Mouse (Mus musculus): ENCODE results near the gene Ntn4. TPM values are rescaled to one million over a fixed set of nuclear protein-coding genes. Genes with fewer than 3 reads are reported as not detected.

Ntn4 gene
- polyA plus RNA-seq, 1 experiment = 6.2 TPM

DNA sequence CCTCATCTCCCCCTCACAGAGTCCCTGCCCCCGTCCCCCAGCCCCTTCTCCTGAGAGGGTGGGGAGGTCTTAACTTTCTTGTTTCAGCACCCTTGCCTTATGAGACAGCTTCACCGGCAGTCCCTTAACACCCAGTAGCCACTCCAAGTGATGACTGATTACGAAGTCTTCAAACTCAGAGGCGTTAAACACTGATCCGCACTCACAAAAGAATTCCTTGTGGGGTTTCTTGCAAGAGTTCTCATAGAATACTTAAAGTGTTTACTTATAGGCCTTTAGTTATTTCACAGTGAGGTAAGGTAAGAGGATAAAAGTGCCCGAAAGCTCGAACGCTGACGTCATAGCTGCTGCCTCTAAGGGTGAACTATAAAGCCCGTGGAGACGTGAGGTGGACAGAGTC is 50.9 kb downstream of the Ntn4 start:
- peaks cover 2% of the 10 kb centered on the region for H3K4me1 ChIP-seq (ENCODE audit: control insufficient read depth, insufficient read depth, insufficient read length)
- no peak overlapping the region for H3K4me3 ChIP-seq (ENCODE audit: extremely low read depth, insufficient read depth, insufficient read length)
- WGBS = 93% methylated on average over 11 of the region's 11 CpGs
- no peak for DNase-seq (ENCODE audit: low read depth in 1 of 2, low spot score in 2 of 2)
- no peak overlapping the region for H3K27ac ChIP-seq (ENCODE audit: insufficient read depth, low read length)
- no peak for TF ChIP-seq POLR2A (IDR thresholded peaks at IDR 0.05; ENCODE audit: low read depth, low read length)
- TF ChIP-seq CTCF (IDR thresholded peaks at IDR 0.05; ENCODE audit: extremely low read depth, insufficient read depth, insufficient read length, insufficient replicate concordance) = no peak
- H3K27me3 ChIP-seq (ENCODE audit: control insufficient read depth, insufficient read depth, low read length) = no peaks in the 10 kb centered on the region
- H3K36me3 ChIP-seq (ENCODE audit: control insufficient read depth, insufficient read depth, low read length) = no peaks in the 10 kb centered on the region

DNA sequence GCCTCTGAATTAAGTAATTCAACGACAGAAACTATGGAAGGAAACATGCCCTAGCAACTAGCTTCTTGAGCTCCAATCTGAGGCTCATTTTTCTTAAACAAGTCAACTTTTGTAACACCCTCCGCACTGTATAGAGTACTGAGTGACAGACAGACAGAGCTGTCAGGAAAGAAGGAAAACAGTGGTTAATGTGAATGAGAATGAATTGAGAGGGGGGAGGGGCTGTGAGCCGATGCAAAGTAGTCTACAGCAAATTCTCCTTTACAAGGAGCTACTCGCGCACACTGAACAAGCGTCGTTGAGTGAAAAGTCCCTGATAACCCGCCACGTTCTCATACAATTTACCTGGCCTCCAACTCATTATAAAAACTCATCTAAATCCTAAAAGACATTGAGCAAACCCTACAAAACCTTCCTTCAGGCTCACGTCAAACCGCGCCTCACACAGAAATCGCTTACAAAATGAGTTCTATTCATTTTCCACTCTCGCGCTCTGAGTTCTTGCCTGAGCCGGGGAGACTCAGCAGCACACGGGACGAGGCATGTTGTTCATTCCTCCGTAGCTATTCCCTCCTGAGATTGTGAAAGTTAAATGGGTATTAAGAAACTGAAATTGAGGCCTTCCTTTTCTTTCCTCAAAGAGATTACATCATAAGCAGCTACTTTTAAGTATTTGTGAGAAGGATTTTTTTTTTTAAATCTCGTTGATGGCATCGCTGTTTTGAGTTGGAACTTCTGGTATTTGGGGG is 54.7 kb downstream of the Ntn4 start:
- no peak for TF ChIP-seq CTCF (IDR thresholded peaks at IDR 0.05; ENCODE audit: extremely low read depth, insufficient read depth, insufficient read length, insufficient replicate concordance)
- TF ChIP-seq POLR2A (IDR thresholded peaks at IDR 0.05; ENCODE audit: low read depth, low read length) = no peak
- H3K36me3 ChIP-seq (ENCODE audit: control insufficient read depth, insufficient read depth, low read length) = no peaks in the 10 kb centered on the region
- no peaks in the 10 kb centered on the region for H3K27me3 ChIP-seq (ENCODE audit: control insufficient read depth, insufficient read depth, low read length)
- no peak overlapping the region for H3K27ac ChIP-seq (ENCODE audit: insufficient read depth, low read length)
- no peak overlapping the region for H3K4me3 ChIP-seq (ENCODE audit: extremely low read depth, insufficient read depth, insufficient read length)
- no peaks in the 10 kb centered on the region for H3K4me1 ChIP-seq (ENCODE audit: control insufficient read depth, insufficient read depth, insufficient read length)
- no peak for DNase-seq (ENCODE audit: low read depth in 1 of 2, low spot score in 2 of 2)
- 81% methylated on average over 21 of the region's 21 CpGs for WGBS

DNA sequence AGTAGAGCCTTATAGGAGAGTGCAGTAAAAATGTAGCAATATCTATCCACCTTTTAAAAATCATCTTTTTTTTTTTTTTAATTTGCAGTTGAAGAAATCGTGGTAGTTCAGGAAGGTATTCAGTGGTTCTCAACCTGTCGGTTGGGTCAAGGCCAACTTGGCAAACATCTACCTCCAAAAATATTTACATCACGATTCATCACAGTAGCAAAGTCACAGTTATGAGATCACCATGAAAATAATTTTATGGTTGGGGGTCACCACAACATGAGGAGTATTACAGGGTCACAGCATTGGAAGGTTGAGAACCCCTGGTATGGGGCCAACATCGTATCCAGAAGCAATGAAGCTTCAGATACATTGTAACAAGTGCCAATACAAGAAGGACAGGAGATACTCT is 55.5 kb downstream of the Ntn4 start:
- 80% methylated on average over 4 of the region's 4 CpGs for WGBS
- no peak for TF ChIP-seq POLR2A (IDR thresholded peaks at IDR 0.05; ENCODE audit: low read depth, low read length)
- no peak for TF ChIP-seq CTCF (IDR thresholded peaks at IDR 0.05; ENCODE audit: extremely low read depth, insufficient read depth, insufficient read length, insufficient replicate concordance)
- no peaks in the 10 kb centered on the region for H3K4me1 ChIP-seq (ENCODE audit: control insufficient read depth, insufficient read depth, insufficient read length)

GRCm38 (mm10) chr10:93697866-93698483 is 57.5 kb downstream of the Ntn4 start:
- no peak overlapping the region for H3K27ac ChIP-seq (ENCODE audit: insufficient read depth, low read length)
- H3K4me3 ChIP-seq (ENCODE audit: extremely low read depth, insufficient read depth, insufficient read length) = no peak overlapping the region
- DNase-seq (ENCODE audit: low read depth in 1 of 2, low spot score in 2 of 2) = no peak
- no peaks in the 10 kb centered on the region for H3K36me3 ChIP-seq (ENCODE audit: control insufficient read depth, insufficient read depth, low read length)
- TF ChIP-seq POLR2A (IDR thresholded peaks at IDR 0.05; ENCODE audit: low read depth, low read length) = no peak
- no peak for TF ChIP-seq CTCF (IDR thresholded peaks at IDR 0.05; ENCODE audit: extremely low read depth, insufficient read depth, insufficient read length, insufficient replicate concordance)
- H3K27me3 ChIP-seq (ENCODE audit: control insufficient read depth, insufficient read depth, low read length) = no peaks in the 10 kb centered on the region
- H3K4me1 ChIP-seq (ENCODE audit: control insufficient read depth, insufficient read depth, insufficient read length) = no peaks in the 10 kb centered on the region
- 87% methylated on average over 10 of the region's 10 CpGs for WGBS

More for the DNA sequence above, 55.5 kb downstream of the Ntn4 start:
- Histone ChIP-seq H3K27ac (ENCODE audit: insufficient read depth, low read length) (no peak overlapping the region), H3K4me3 (ENCODE audit: extremely low read depth, insufficient read depth, insufficient read length) (no peak overlapping the region), H3K36me3 (ENCODE audit: control insufficient read depth, insufficient read depth, low read length) (no peaks in the 10 kb centered on the region), H3K27me3 (ENCODE audit: control insufficient read depth, insufficient read depth, low read length) (no peaks in the 10 kb centered on the region)
- no peak for DNase-seq (ENCODE audit: low read depth in 1 of 2, low spot score in 2 of 2)

GRCm38 (mm10) chr10:93699689-93700478 is 59.4 kb downstream of the Ntn4 start:
- H3K4me3 ChIP-seq (ENCODE audit: extremely low read depth, insufficient read depth, insufficient read length) = no peak overlapping the region

GRCm38 (mm10) chr10:93700589-93701363 is 60.3 kb downstream of the Ntn4 start:
- H3K4me3 ChIP-seq (ENCODE audit: extremely low read depth, insufficient read depth, insufficient read length) = no peak overlapping the region; the same call in 1 of the 2 replicates
- no peak overlapping the region for H3K27ac ChIP-seq (ENCODE audit: insufficient read depth, low read length)
- 15% methylated on average over 21 of the region's 21 CpGs for WGBS
- TF ChIP-seq CTCF (IDR thresholded peaks at IDR 0.05; ENCODE audit: extremely low read depth, insufficient read depth, insufficient read length, insufficient replicate concordance) (no peak), POLR2A (IDR thresholded peaks at IDR 0.05; ENCODE audit: low read depth, low read length) (no peak)
- H3K36me3 ChIP-seq (ENCODE audit: control insufficient read depth, insufficient read depth, low read length) = no peaks in the 10 kb centered on the region
- H3K4me1 ChIP-seq (ENCODE audit: control insufficient read depth, insufficient read depth, insufficient read length) = no peaks in the 10 kb centered on the region
- DNase-seq (ENCODE audit: low read depth in 1 of 2, low spot score in 2 of 2) = no peak
- no peaks in the 10 kb centered on the region for H3K27me3 ChIP-seq (ENCODE audit: control insufficient read depth, insufficient read depth, low read length)

More at GRCm38 (mm10) chr10:93699689-93700478, 59.4 kb downstream of the Ntn4 start:
- no peaks in the 10 kb centered on the region for H3K4me1 ChIP-seq (ENCODE audit: control insufficient read depth, insufficient read depth, insufficient read length)
- DNase-seq (ENCODE audit: low read depth in 1 of 2, low spot score in 2 of 2) = no peak
- WGBS = 81% methylated on average over 10 of the region's 10 CpGs
- no peak for TF ChIP-seq POLR2A (IDR thresholded peaks at IDR 0.05; ENCODE audit: low read depth, low read length)
- no peak for TF ChIP-seq CTCF (IDR thresholded peaks at IDR 0.05; ENCODE audit: extremely low read depth, insufficient read depth, insufficient read length, insufficient replicate concordance)
- H3K27me3 ChIP-seq (ENCODE audit: control insufficient read depth, insufficient read depth, low read length) = no peaks in the 10 kb centered on the region
- H3K36me3 ChIP-seq (ENCODE audit: control insufficient read depth, insufficient read depth, low read length) = no peaks in the 10 kb centered on the region
- H3K27ac ChIP-seq (ENCODE audit: insufficient read depth, low read length) = no peak overlapping the region

All from spleen, adult 2 months (tissue).